Mouse (Mus musculus) 416B (cell line): ENCODE measurements at regions not wholly inside any gene's neighbourhood (a gene's known extent, or its start where the extent isn't known, plus 50 kb on each side); places are given as distances from the start of the nearest gene placed in this dataset.

Source experiments
- DNase-seq: peaks from one replicate; pipeline ENCODE4 v3.0.0; 2011; ENCODE audit warnings: low read depth

- DNase-seq, result peak; percentile 21
Measured at GRCm38 (mm10) chr14:109115583-109115982, 201.6 kb upstream of the Slitrk1 start.
